Mouse (Mus musculus) brain, embryonic 18.5 days (tissue): ENCODE results near the gene Mvb12b.

Source experiments
- DNase-seq: peaks from one replicate; pipeline ENCODE4 v3.0.0-alpha.2; 2012; ENCODE audit warnings: low read depth, low spot score

Mvb12b gene

DNA sequence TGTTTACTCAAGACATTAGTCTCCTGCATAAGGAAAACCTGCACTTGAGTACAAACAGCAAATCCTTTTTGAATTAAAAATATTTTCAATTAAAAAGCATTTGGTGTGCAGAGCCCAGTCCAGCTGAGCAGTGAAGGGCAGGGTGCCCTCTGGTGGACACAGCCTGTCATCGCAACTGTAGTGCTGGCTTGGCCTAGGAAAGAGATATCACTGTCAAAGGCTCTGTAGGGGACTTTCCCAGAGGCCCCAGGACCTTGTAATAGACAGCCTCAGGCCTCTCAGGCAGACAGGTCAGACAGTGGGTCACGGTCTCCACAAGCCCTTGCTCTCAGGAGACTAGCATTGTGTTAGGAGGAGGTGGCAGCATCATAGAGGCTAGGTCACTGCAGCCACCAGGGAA is 151.0 kb downstream of the Mvb12b start:
- DNase-seq, result no peak

- DNase-seq, result no peak
Observed at GRCm38 (mm10) chr2:33734781-33735485, 152.8 kb downstream of the Mvb12b start.

- no peak for DNase-seq
Observed at GRCm38 (mm10) chr2:33729701-33730100, 158.0 kb downstream of the Mvb12b start.

- no peak for DNase-seq
Observed at GRCm38 (mm10) chr2:33727199-33727598, 160.5 kb downstream of the Mvb12b start.

DNA sequence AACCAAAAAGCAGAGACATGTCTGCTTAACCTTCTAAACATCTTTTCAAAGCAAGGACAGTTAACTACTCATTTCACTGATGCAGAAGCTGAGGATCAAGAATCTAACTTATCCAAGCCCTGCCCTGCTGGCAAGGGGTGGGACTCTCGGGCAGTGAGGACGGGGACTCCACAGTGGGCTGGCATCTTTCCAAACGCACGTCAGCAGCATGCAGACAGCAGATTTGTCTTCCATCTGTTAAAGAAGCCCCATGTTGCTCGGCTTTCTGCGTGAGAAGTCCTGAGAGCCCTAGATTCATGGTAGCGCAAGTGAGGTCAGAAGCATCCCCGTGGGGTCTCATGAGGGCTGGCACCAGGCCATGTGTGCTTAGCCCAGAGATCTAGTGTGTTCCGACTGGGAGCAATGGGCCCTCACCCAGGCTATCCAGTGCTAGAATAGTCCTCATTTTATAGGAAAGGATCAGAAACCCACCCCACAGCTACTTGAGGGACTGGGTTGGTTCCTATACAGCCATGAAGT is 167.3 kb downstream of the Mvb12b start:
- DNase-seq, result peak; percentile 22

DNA sequence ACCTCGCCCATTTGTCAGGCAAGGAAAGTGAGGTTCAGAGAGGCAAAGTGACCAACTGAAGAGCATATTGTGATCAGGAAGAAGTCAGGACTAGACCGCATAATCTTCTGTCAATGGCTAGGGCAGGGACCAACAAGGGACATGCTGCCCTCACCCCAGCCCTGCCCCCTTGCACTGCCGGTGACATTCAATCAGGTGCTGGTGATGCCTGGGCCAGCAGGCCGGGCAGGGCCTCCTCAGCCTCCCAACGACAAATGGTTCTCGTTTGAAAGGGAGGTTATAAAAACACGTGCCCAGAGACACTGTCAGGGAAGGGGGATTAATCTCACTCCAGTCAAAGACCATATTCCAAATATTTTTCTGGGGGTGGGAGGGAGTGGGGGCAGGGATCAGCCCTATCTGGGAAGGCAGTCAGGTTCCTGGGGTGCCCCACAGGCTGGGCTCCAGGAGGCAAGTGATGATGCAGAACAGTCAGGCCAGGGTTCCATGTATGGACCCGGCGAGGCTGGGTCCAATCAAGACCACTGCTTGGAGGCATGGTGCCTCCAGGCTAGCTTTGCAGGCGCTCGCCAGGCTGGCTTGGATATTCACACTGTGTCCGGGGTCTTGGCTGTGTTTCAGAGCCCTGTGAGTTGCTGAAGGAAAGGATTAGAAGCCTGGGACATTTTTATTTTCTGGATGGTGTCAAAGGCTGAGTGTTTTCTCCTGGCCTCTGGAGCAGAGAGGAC is 168.2 kb downstream of the Mvb12b start:
- DNase-seq, result no peak

DNA sequence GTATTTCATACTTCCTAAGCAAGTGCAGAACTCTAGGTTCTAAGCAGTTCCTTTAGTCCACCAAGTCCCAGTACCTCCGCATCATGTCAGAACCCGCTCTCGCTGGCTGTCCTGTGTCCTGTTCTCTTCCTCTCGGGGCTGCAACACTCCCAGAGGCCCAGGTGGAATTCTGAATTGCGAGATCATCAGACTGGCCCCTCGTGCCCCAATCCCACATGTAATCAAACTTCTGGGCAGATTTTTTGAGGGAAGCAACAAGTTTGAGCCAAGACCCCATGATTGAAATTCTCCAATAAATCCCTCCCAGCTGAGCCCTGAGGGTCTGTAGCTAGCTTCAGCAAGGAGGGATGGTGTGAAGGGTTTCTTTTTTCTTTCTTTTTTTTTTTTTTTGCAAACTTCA is 169.2 kb downstream of the Mvb12b start:
- DNase-seq, result no peak

- no peak for DNase-seq
Observed at GRCm38 (mm10) chr2:33717821-33718351, 169.9 kb downstream of the Mvb12b start.

DNA sequence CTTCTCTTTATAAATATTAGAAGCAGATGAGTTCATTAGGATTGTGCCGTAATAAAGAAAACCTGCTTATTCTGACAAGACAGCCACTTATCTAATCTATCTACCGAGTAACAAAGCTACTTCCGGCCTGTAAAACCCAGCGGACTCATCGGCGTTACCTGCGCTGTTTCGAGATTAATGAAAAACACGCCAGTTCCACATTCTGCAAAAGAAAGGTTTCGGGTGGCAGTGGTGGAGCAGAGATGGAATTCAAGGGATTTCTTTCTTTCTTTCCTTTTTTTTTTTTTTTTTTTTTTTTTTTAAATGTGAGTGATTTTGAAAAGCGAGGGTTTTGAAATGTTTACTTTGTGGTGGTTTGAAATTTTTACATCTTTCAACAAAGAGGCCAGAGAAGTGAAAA is 170.4 kb downstream of the Mvb12b start:
- DNase-seq, result no peak

DNA sequence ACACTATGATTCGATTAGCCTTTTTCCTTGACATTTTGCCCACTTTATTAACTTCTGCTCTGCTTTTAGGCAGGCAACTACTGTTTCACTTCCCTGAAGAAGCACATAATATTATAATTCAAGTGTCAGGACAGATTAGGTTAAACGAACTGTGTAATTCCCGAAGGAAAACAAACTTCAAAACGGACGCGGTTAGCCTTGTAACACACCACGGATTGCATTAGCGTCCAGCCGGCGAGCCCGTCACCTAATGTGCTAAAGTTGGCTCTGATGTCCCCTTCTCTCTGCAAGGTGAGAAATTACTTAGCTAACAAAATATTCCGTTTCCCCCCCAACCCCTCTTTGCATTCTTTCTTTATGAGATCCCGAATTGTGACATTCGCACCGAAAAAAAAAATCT is 170.9 kb downstream of the Mvb12b start:
- no peak for DNase-seq

- no peak for DNase-seq
Observed at GRCm38 (mm10) chr2:33714932-33715331, 172.8 kb downstream of the Mvb12b start.

DNA sequence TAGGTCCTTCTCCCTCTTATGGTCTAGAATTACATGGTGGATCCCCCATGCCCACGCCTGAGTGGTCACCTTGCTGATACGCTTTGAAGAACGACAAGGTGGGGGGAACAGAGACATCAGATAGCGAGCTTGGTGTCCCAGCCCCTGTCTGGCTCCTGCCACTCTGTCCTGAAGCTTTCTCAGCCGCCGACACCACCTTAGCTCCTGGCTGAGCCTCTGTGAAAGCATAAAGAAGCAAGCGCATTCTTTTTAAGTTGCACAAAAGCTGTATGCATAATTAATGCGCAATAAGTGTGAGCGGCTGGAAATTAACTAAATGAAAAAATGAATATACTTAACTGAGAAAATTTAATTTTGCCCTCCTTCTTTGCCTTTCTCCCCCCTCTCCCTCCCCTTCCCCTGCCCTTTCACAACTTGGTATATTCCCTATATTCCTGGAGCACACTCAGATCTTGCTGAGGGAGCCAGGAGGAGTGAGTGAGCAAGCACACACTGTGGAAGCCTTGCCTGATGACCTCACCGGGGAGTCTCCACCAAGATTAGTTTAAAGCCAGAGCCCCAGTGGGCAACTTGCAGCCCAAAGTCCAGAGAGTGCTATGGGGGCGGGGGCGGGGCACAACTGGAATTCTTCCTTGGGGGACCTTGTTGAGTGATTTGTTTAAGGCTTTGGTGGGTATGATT is 174.0 kb downstream of the Mvb12b start:
- no peak for DNase-seq

DNA sequence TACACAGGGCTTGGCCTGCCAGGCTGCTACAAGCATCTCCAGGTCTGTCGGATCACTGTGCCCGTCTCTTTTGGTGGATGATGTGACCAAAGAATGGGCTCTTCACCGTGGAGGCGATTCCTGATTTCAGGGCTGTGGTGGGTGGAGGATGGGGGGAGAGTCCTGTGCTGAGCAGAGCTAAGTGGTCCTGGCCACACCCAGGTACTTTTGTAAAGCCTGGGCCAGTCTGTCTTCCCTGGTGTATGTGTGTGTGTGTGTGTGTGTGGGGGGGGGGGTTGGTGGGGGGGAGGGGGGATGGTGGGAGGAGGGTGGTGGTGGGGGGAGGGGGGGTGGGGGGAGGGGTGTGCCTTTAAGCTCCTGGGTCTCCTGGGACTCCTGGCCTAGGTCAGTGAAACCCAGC is 174.9 kb downstream of the Mvb12b start:
- no peak for DNase-seq

DNA sequence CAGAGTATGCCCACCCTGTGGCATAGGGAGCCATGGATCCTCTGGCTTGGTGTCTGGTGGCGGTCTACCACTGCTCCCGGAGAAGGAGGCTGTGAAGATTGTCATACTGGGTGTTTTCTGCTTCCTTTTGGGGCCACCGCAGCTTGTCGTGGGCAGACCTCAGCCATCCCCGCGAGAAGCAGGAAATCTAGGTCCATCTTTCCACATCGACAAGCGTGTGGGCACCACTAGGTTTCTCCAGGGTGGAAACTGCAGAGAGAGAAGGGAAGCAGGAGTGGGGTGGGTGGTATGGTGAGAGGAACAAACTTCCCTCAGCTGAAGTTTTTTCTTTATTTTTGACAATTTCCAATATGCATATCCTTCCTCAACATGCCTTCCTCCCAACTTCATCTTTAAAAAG is 178.9 kb downstream of the Mvb12b start:
- no peak for DNase-seq

DNA sequence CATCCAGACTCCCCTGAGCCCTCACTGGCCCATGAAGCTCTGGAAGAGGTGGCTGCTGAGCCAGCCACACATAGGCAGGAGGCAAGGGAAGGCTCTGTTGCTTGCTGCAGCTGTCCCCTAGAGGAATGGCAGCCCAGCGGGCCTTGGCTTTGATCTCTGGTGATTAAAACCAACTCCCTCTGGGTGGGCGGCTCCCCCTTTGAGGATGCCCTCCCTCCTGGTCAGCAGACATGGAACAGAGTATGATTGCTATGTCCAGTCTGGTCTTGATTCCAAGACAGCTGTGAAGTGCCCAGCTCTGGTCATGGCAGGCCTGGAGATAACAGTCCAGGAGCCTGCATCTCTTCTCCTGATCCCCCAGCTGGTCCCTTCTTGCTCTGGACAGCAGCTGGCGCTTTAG is 179.7 kb downstream of the Mvb12b start:
- DNase-seq, result no peak

- DNase-seq, result no peak
Observed at GRCm38 (mm10) chr2:33706403-33706802, 181.3 kb downstream of the Mvb12b start.

- no peak for DNase-seq
Observed at GRCm38 (mm10) chr2:33705687-33706320, 181.9 kb downstream of the Mvb12b start.

- DNase-seq, result no peak
Observed at GRCm38 (mm10) chr2:33703286-33703685, 184.5 kb downstream of the Mvb12b start.

DNA sequence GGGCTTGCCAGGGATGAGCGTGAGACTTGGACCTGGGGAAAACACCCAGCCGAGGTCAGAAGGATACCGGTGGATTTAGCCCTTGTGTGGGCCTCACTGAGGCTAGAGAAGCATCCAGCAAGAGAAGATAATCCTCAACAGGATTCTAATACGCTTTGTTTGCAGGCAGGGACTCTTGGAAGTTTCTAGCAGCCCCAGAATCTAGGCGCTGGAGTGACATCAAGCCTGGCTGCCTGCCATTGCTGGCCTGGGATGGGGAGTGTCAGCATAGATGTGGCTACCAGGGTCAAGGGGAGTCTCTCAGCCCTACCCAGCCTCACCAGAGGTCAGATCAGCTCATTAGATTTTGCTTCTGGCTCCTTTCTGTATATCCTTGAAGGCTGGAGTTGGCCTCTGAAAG is 185.0 kb downstream of the Mvb12b start:
- DNase-seq, result no peak

- DNase-seq, result no peak
Observed at GRCm38 (mm10) chr2:33701446-33701815, 186.3 kb downstream of the Mvb12b start.

DNA sequence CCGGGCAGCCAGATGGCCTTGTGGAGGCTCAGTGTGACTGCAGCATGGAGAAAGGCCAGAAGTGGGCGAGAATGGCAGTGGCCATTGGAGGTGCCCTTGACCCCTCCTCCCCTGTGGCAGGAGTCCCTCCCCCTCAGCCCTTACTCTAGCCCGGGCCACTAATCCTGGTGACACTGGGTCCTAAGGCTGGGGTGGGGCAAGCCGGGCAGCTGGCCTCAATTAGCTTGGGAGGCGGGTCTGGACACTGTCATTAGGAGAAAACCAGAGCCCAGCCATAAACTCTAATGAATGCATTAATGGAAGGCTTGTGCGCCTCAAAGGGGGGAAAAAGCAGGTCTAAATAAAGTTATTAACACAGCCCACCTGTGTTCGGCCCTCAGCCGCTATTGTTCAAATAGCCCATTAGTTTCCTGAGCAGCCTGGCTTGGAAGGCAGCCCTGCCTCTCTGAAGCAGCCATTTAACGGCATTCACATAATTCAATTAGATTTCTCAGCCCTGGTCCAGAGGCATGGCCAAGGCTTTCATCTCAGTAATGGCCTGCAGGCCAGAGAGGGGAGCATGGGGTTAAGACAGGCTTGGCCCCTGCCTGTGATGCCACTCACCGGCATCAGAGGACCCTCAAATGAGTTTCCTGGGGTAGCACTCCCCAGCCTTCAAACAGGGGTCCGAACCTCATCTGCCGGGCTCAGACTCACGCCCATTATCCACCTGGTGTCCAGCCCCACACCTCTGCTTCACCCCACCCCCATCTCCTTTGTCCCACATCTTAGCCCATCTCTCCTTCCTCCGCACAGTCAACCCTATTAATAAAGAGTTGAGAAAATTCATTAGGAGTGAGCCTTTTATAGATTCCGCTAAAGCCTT is 186.9 kb downstream of the Mvb12b start:
- no peak for DNase-seq
